Mouse (Mus musculus) limb, embryonic 10.5 days (tissue): ENCODE data around the gene Olfr314. TPM values are rescaled to one million over a fixed set of nuclear protein-coding genes. Genes with fewer than 3 reads are reported as not detected.
"Not testable (repeated sequence)": the region's sequence is repeated elsewhere in the genome, so short reads cannot be mapped to it uniquely, and the experiment has no call there.

Source experiments
- DNase-seq: peaks from one replicate; pipeline ENCODE4 v3.0.0-alpha.2; 2017; ENCODE audit warnings: low spot score
- H3K27ac ChIP-seq: fragments of 300-500 bp; sonication (generic); 2 replicates; pipeline ENCODE4 v1.5.1; 2016; ENCODE audit warnings: mild to moderate bottlenecking
- H3K27me3 ChIP-seq: fragments of 300-500 bp; sonication (generic); 2 replicates; pipeline ENCODE4 v1.6.1; 2016; ENCODE audit warnings: low read depth, mild to moderate bottlenecking; ENCODE audit not compliant: poor library complexity, severe bottlenecking
- H3K36me3 ChIP-seq: fragments of 300-500 bp; sonication (generic); 2 replicates; pipeline ENCODE4 v1.6.1; 2016; ENCODE audit warnings: mild to moderate bottlenecking, moderate library complexity
- H3K4me1 ChIP-seq: fragments of 300-500 bp; sonication (generic); 2 replicates; pipeline ENCODE4 v1.6.1; 2016
- H3K4me3 ChIP-seq: fragments of 300-500 bp; sonication (generic); 2 replicates; pipeline ENCODE4 v1.5.1; 2016; ENCODE audit warnings: mild to moderate bottlenecking, moderate library complexity
- H3K9me3 ChIP-seq: fragments of 300-500 bp; sonication (generic); replicated peaks from 2 replicates; pipeline ENCODE4 v1.6.1; 2016; ENCODE audit warnings: mild to moderate bottlenecking
- WGBS: fragments of 180-500 bp; shearing (Covaris S2); methylation state at CpG from one replicate; pipeline ENCODE4 v1.1.7; 2016; 5-methylcytosine and 5-hydroxymethylcytosine counted together
- polyA plus RNA-seq: library from polyadenylated mRNA; unstranded; fragments of >200 nt; fragmentation: Nextera tagmentation; extraction: Ambion mirVana; gene quantifications from 2 replicates; pipeline ENCODE4 v1.2.1, GENCODE M21; 2016

Olfr314 gene
- polyA plus RNA-seq, 1 experiment from 2014 or later: not detected

DNA sequence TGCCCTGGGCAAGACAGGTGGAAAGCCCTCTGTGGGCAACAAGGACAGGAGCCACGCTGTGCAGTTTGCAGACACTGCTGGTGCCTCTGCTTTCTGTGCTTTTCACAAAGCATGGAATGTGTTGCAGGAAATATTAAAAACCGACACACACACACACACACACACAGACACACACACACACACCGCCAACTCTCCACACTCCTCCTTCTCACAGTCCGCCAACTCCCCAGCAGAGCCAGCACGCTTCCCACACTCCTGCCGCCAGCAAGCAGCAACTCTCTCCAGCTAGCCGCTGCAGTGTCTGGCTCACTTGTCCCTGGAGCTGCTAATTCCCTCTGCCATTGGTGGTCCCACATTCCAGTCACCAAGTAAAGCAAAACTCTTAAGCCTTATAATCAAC lies 14.1 kb downstream of the Olfr314 start:
- no peak for DNase-seq
- Histone ChIP-seq H3K4me3 (no peak overlapping the region), H3K27ac (no peak overlapping the region), H3K9me3 (no peaks in the 10 kb centered on the region), H3K36me3 (no peaks in the 10 kb centered on the region), H3K27me3 (no peaks in the 10 kb centered on the region), H3K4me1 (peaks cover 3% of the 10 kb centered on the region)
- 75% methylated on average over 7 of the region's 7 CpGs for WGBS

DNA sequence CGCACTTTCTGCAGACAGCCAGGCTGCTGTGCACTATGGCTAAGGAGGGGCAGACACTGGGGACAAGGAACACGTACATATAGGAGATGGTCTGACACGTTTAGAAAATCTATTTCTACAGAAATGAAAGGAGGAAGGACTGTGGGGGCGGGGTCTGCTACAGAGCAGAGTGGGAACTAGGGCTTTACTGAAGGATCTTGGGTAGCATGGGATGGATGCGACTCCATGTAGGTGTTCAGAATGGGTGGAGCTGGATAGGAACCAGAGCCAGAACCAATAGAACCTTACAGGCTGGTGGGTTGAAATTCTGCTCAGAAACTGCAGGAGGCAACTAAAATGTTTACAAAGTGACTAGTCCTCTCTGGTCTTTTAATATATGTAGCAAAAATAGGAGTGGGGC lies 17.0 kb downstream of the Olfr314 start:
- H3K9me3 ChIP-seq: no peaks in the 10 kb centered on the region
- H3K4me3 ChIP-seq: no peak overlapping the region
- no peak overlapping the region for H3K27ac ChIP-seq
- H3K4me1 ChIP-seq: peaks cover 7% of the 10 kb centered on the region
- no peaks in the 10 kb centered on the region for H3K27me3 ChIP-seq
- no peak for DNase-seq
- 82% methylated on average over 5 of the region's 5 CpGs for WGBS
- H3K36me3 ChIP-seq: no peaks in the 10 kb centered on the region

- Histone ChIP-seq H3K4me3 (no peak within 1 kb of the TSS), H3K27ac (no peak within 1 kb of the TSS), H3K4me1 (peaks cover 7% of the 10 kb centered on the region), H3K27me3 (no peaks in the 10 kb centered on the region), H3K36me3 (no peaks in the 10 kb centered on the region), H3K9me3 (no peaks in the 10 kb centered on the region)
- WGBS: 44% methylated on average over 14 of the region's 14 CpGs
- no peak for DNase-seq
Measured at GRCm38 (mm10) chr11:58801558-58802228, 18.9 kb downstream of the Olfr314 start, which contains the start of gene Fam183b. Gene Fam183b, minus strand, starts transcription at chr11:58801960.

DNA sequence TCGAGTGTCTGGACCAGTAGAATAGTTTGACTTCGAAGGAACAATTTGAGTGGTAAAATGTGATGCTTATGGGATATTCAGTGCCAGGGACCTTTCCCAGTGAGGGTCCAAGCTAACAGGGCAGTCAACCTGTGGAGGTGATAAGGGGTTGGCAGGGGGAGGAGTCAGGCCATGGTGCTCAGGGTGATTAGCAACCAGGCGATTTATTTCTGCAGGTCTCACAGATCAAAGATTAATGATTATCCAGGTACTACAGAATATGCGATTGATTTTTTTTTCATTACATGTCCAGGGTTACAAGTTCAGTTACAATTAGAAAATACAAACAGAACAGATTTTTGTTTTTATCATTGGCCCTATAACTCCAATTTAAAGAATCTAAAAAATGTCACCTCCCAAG lies 21.1 kb downstream of the Olfr314 start:
- no peaks in the 10 kb centered on the region for H3K27me3 ChIP-seq
- H3K4me3 ChIP-seq: no peak overlapping the region
- H3K4me1 ChIP-seq: peaks cover 7% of the 10 kb centered on the region
- no peaks in the 10 kb centered on the region for H3K9me3 ChIP-seq
- H3K27ac ChIP-seq: no peak overlapping the region
- 66% methylated on average over 4 of the region's 4 CpGs for WGBS
- no peak for DNase-seq
- no peaks in the 10 kb centered on the region for H3K36me3 ChIP-seq

DNA sequence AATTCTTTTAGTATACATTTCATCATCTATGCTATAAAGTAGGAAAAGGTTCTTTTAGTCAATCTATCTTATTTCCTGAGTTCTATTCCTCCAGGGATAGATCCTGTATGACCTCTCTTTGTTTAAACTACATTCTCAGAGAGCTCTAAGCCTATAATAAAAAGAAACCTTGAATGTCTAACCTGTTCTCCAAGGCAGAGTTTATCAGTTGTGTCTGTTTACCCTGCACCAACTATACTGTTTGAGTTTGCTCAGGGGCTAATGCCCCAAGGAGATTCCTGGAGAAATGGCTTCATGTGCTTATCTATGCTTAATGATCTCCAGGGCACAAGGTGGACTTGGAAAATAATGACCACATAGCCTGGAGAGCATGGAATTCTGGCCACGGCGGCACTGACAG lies 21.6 kb downstream of the Olfr314 start:
- no peaks in the 10 kb centered on the region for H3K27me3 ChIP-seq
- peaks cover 7% of the 10 kb centered on the region for H3K4me1 ChIP-seq
- WGBS: 83% methylated on average over 2 of the region's 2 CpGs
- H3K4me3 ChIP-seq: no peak overlapping the region
- no peak overlapping the region for H3K27ac ChIP-seq
- H3K9me3 ChIP-seq: no peaks in the 10 kb centered on the region
- no peak for DNase-seq
- no peaks in the 10 kb centered on the region for H3K36me3 ChIP-seq

DNA sequence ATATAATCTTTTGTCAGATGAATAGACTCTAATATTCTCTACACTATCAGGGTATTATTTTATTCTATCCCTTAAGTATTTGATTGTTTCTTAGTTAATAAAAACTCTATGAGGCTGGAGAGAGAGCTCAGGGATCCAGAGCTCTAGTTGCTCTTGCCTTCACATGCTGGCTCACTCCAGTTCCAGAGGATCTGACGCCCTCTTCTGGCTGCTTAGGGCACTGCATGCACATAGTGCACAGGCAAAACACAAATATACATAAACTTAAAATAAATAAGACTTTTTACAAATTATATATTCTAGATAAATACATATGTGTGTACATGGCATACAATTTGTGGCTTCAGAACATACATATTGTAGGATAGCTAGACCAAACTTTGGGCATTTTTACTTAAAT lies 29.2 kb downstream of the Olfr314 start:
- H3K27ac ChIP-seq: no peak overlapping the region
- no peaks in the 10 kb centered on the region for H3K4me1 ChIP-seq
- no peaks in the 10 kb centered on the region for H3K9me3 ChIP-seq
- H3K36me3 ChIP-seq: no peaks in the 10 kb centered on the region
- H3K27me3 ChIP-seq: no peaks in the 10 kb centered on the region
- no peak overlapping the region for H3K4me3 ChIP-seq
- no peak for DNase-seq
- 3% methylated on average over 1 of the region's 1 CpGs for WGBS

- H3K4me1 ChIP-seq, DNase-seq, H3K36me3 ChIP-seq, H3K27me3 ChIP-seq, H3K27ac ChIP-seq, H3K4me3 ChIP-seq, H3K9me3 ChIP-seq: not testable (repeated sequence)
- WGBS: 57% methylated on average over 1 of the region's 1 CpGs
Measured at GRCm38 (mm10) chr11:58814700-58815099, 31.9 kb downstream of the Olfr314 start, which contains the start of gene Olfr313. Gene Olfr313, plus strand, starts transcription at chr11:58815000.

DNA sequence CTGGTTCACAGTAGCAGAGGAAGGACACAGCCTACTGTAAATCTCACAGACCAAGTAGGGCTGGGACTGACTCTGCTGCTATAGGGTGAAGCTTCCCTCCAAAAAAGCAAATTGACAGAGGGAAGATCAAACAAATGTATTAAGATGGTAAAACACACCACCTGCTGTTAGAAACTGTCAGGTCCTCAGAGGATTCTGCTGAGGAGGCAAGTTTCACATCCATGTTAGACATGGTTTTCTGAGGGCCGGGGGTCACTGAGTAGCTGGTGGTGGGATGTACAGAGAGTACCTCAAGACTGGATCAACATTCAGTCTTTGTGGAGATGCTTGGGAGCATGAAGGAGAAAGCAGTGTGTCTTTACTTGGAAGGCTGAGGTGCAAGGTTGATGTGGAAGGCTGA lies 32.9 kb downstream of the Olfr314 start:
- Histone ChIP-seq H3K27ac (no peak overlapping the region), H3K9me3 (no peaks in the 10 kb centered on the region), H3K4me3 (no peak overlapping the region), H3K27me3 (no peaks in the 10 kb centered on the region), H3K4me1 (no peaks in the 10 kb centered on the region), H3K36me3 (no peaks in the 10 kb centered on the region)
- 83% methylated on average over 1 of the region's 1 CpGs for WGBS
- DNase-seq: no peak

DNA sequence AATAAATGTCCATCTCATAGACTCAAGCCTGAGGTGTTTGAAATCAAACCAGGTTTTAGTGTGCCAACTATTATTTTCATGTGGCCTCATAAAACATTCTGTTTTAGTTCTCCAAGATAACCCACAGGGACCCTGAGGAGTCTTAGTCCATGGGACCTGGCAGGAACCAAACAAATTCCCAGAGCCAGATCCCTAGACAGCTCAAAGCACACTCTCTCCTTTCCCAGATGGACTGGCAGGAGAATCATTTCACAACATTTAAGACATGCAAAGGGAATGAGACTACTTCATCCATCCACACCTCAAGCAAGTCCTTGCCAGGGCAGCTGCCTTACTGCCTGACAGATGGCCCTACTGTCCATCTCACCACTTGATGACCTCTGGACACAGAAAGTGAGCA lies 46.2 kb downstream of the Olfr314 start, which contains the start of gene Olfr312:
Gene Olfr312, plus strand, starts transcription at position 301 of the 400 bp plus-strand sequence.
- DNase-seq: not testable (repeated sequence)

GRCm38 (mm10) chr11:58829764-58830163 lies 47.0 kb downstream of the Olfr314 start:
- no peaks in the 10 kb centered on the region for H3K36me3 ChIP-seq
- H3K4me1 ChIP-seq: no peaks in the 10 kb centered on the region
- no peaks in the 10 kb centered on the region for H3K27me3 ChIP-seq
- H3K4me3 ChIP-seq: no peak overlapping the region
- no peak overlapping the region for H3K27ac ChIP-seq
- no peaks in the 10 kb centered on the region for H3K9me3 ChIP-seq
- 86% methylated on average over 3 of the region's 3 CpGs for WGBS
- DNase-seq: no peak

More for the DNA sequence above, 46.2 kb downstream of the Olfr314 start, which contains the start of gene Olfr312:
- H3K27me3 ChIP-seq, H3K4me3 ChIP-seq, H3K36me3 ChIP-seq, H3K4me1 ChIP-seq, H3K9me3 ChIP-seq, H3K27ac ChIP-seq: not testable (repeated sequence)

GRCm38 (mm10) chr11:58832541-58832940 lies 49.8 kb downstream of the Olfr314 start:
- H3K27me3 ChIP-seq, H3K36me3 ChIP-seq, DNase-seq, H3K9me3 ChIP-seq, H3K4me3 ChIP-seq, H3K27ac ChIP-seq, H3K4me1 ChIP-seq: not testable (repeated sequence)
- 76% methylated on average over 3 of the region's 3 CpGs for WGBS
